Mouse (Mus musculus): ENCODE data around the gene Ntrk1. TPM values are rescaled to one million over a fixed set of nuclear protein-coding genes. Genes with fewer than 3 reads are reported as not detected.

Ntrk1 gene
- total and polyA plus RNA-seq, 3 experiments = not detected

- Histone ChIP-seq H3K4me1 (ENCODE audit: control insufficient read depth in 1 of 2, insufficient read depth in 2 of 2, low read length in 2 of 2) (peaks cover 0 to 5% of the 10 kb centered on the region in 2 experiments; a peak in 1 of 4 replicates), H3K27me3 (ENCODE audit: control insufficient read depth in 1 of 2, insufficient read depth in 2 of 2, low read length in 2 of 2) (no peaks in the 10 kb centered on the region), H3K9me3 (replicated peaks; ENCODE audit: insufficient read depth, low read length) (no peaks in the 10 kb centered on the region), H3K9ac (ENCODE audit: control insufficient read depth, low read depth, low read length, poor library complexity, severe bottlenecking) (no peak overlapping the region), H3K27ac (ENCODE audit: control insufficient read depth, low read depth, low read length) (no peak overlapping the region), H3K4me3 (ENCODE audit: control insufficient read depth in 1 of 2, insufficient read depth in 1 of 2, low read depth in 2 of 2, low read length in 2 of 2) (no peak overlapping the region), H3K36me3 (ENCODE audit: control insufficient read depth in 1 of 2, insufficient read depth in 2 of 2, low read length in 2 of 2) (no peaks in the 10 kb centered on the region), H3K79me2 (ENCODE audit: control insufficient read depth, insufficient read depth, low read length, poor library complexity) (no peaks in the 10 kb centered on the region)
- no peak for DNase-seq (ENCODE audit: low read depth, low spot score)
- TF ChIP-seq POLR2AphosphoS5 (IDR thresholded peaks at IDR 0.05; ENCODE audit: borderline replicate concordance, low read depth, low read length) (no peak), BHLHE40 (IDR thresholded peaks at IDR 0.05; ENCODE audit: borderline replicate concordance, low read depth, low read length) (no peak), TBP (IDR thresholded peaks at IDR 0.05; ENCODE audit: low read depth, low read length) (no peak), MXI1 (IDR thresholded peaks at IDR 0.05; ENCODE audit: low read depth, low read length) (no peak), MAFK (IDR thresholded peaks at IDR 0.05; ENCODE audit: borderline replicate concordance, low read depth, low read length) (no peak), ZMIZ1 (IDR thresholded peaks at IDR 0.05; ENCODE audit: low read depth, low read length) (no peak), KAT2A (conservative IDR thresholded peaks at IDR 0.05; ENCODE audit: low read depth, low read length) (no peak), NELFE (IDR thresholded peaks at IDR 0.05; ENCODE audit: low read depth, low read length) (no peak), POLR2AphosphoS2 (IDR thresholded peaks at IDR 0.05; ENCODE audit: low read length) (no peak), CHD2 (IDR thresholded peaks at IDR 0.05; ENCODE audit: low read length) (no peak), GABPA (IDR thresholded peaks at IDR 0.05; ENCODE audit: low read depth, low read length) (no peak), TCF12 (IDR thresholded peaks at IDR 0.05; ENCODE audit: low read depth, low read length) (no peak), ZNF384 (IDR thresholded peaks at IDR 0.05; ENCODE audit: low read depth, low read length) (no peak), MAX (IDR thresholded peaks at IDR 0.05; ENCODE audit: low read length) (no peak)
Observed at GRCm38 (mm10) chr3:87764506-87764905, 30.5 kb downstream of the Ntrk1 start.

GRCm38 (mm10) chr3:87763683-87764289, 31.2 kb downstream of the Ntrk1 start:
- peak; percentile 19 for DNase-seq (ENCODE audit: low read depth, low spot score)
- Histone ChIP-seq H3K79me2 (ENCODE audit: control insufficient read depth, insufficient read depth, low read length, poor library complexity) (no peaks in the 10 kb centered on the region), H3K27ac (ENCODE audit: control insufficient read depth, low read depth, low read length) (no peak overlapping the region), H3K36me3 (ENCODE audit: control insufficient read depth in 1 of 2, insufficient read depth in 2 of 2, low read length in 2 of 2) (no peaks in the 10 kb centered on the region), H3K27me3 (ENCODE audit: control insufficient read depth in 1 of 2, insufficient read depth in 2 of 2, low read length in 2 of 2) (no peaks in the 10 kb centered on the region), H3K9ac (ENCODE audit: control insufficient read depth, low read depth, low read length, poor library complexity, severe bottlenecking) (peak overlapping the region; percentile 25; the same call in 1 of the 2 replicates), H3K4me1 (ENCODE audit: control insufficient read depth in 1 of 2, insufficient read depth in 2 of 2, low read length in 2 of 2) (peaks cover 2 to 4% of the 10 kb centered on the region in 2 experiments; a peak in 2 of 4 replicates), H3K9me3 (replicated peaks; ENCODE audit: insufficient read depth, low read length) (no peaks in the 10 kb centered on the region), H3K4me3 (ENCODE audit: control insufficient read depth in 1 of 2, insufficient read depth in 1 of 2, low read depth in 2 of 2, low read length in 2 of 2) (peak overlapping the region; percentile 29 to 35; a peak in 2 of 4 replicates)
- no peak for TF ChIP-seq HCFC1 (IDR thresholded peaks at IDR 0.05; ENCODE audit: low read depth, low read length)
- TF ChIP-seq JUND (IDR thresholded peaks at IDR 0.05; ENCODE audit: low read depth, low read length) = no peak
- TF ChIP-seq CHD2 (IDR thresholded peaks at IDR 0.05; ENCODE audit: low read length) = no peak
- no peak for TF ChIP-seq USF2 (IDR thresholded peaks at IDR 0.05; ENCODE audit: borderline replicate concordance in 1 of 2, insufficient read depth in 1 of 2, low read depth in 1 of 2, low read length in 2 of 2)
- no peak for TF ChIP-seq MAFK (IDR thresholded peaks at IDR 0.05; ENCODE audit: borderline replicate concordance, low read depth, low read length)
- TF ChIP-seq CHD1 (IDR thresholded peaks at IDR 0.05; ENCODE audit: low read depth, low read length) = no peak
- TF ChIP-seq CTCF (IDR thresholded peaks at IDR 0.05 in 2 of 3, conservative IDR thresholded peaks at IDR 0.05 in 1 of 3; ENCODE audit: control insufficient read depth in 1 of 3, insufficient read depth in 1 of 3, low read depth in 2 of 3, low read length in 3 of 3, poor library complexity in 1 of 3, severe bottlenecking in 1 of 3) = no peak
- TF ChIP-seq ZKSCAN1 (IDR thresholded peaks at IDR 0.05; ENCODE audit: low read depth, low read length) = no peak
- no peak for TF ChIP-seq NRF1 (IDR thresholded peaks at IDR 0.05; ENCODE audit: insufficient read depth, low read depth, low read length, poor library complexity, severe bottlenecking)
- TF ChIP-seq MYC (IDR thresholded peaks at IDR 0.05; ENCODE audit: low read depth, low read length) = no peak
- TF ChIP-seq BHLHE40 (IDR thresholded peaks at IDR 0.05; ENCODE audit: borderline replicate concordance, low read depth, low read length) = no peak
- TF ChIP-seq NELFE (IDR thresholded peaks at IDR 0.05; ENCODE audit: low read depth, low read length) = no peak
- no peak for TF ChIP-seq RCOR1 (IDR thresholded peaks at IDR 0.05; ENCODE audit: low read depth, low read length)
- no peak for TF ChIP-seq ZNF384 (IDR thresholded peaks at IDR 0.05; ENCODE audit: low read depth, low read length)
- no peak for TF ChIP-seq RAD21 (IDR thresholded peaks at IDR 0.05; ENCODE audit: low read depth, low read length)
